Mouse (Mus musculus) G1E (cell line): ENCODE results near the gene Cap1. TPM values are rescaled to one million over a fixed set of nuclear protein-coding genes. Genes with fewer than 3 reads are reported as not detected.
A peak's percentile ranks its signal among the peaks of the same experiment; 100 is the strongest.

Experiments
- ATAC-seq: 2 replicates; pipeline ENCODE4 v1.8.0; 2016; ENCODE audit warnings: mild to moderate bottlenecking; ENCODE audit not compliant: insufficient number of reproducible peaks, poor library complexity, low FRiP score, severe bottlenecking; ENCODE audit errors: extremely low read depth
- DNase-seq: peaks from one replicate; pipeline ENCODE4 v3.0.0; 2012; ENCODE audit warnings: low spot score
- H3K27me3 ChIP-seq: 2 replicates; pipeline ENCODE4 v1.6.1; 2012; ENCODE audit warnings: mild to moderate bottlenecking, low read length, inconsistent platforms; ENCODE audit not compliant: insufficient read depth
- H3K36me3 ChIP-seq: replicated peaks from 2 replicates; pipeline ENCODE3; 2012; ENCODE audit warnings: mild to moderate bottlenecking, inconsistent platforms
- H3K4me1 ChIP-seq: 2 replicates; pipeline ENCODE4 v1.6.1; 2012; ENCODE audit warnings: low read depth, low read length, inconsistent platforms, mixed read lengths; ENCODE audit not compliant: insufficient read depth
- H3K4me3 ChIP-seq: 2 replicates; pipeline ENCODE4 v1.5.1; 2012; ENCODE audit warnings: low read depth, mild to moderate bottlenecking, inconsistent platforms, low read length, moderate library complexity, mixed read lengths
- H3K9me3 ChIP-seq: replicated peaks from 2 replicates; pipeline ENCODE4 v1.6.1; 2012; ENCODE audit warnings: inconsistent platforms
- CTCF ChIP-seq: IDR thresholded peaks from 2 replicates; pipeline ENCODE4 v1.5.1; 2012; ENCODE audit warnings: low read depth, low read length, inconsistent platforms, mixed read lengths
- GATA1 ChIP-seq: IDR thresholded peaks from 2 replicates; pipeline ENCODE4 v1.6.1; 2012; ENCODE audit warnings: borderline replicate concordance, low read length, inconsistent platforms, mixed read lengths
- GATA2 ChIP-seq: IDR thresholded peaks from 2 replicates; pipeline ENCODE4 v1.6.1; 2012; ENCODE audit warnings: low read depth, low read length, inconsistent platforms, borderline replicate concordance
- POLR2AphosphoS5 ChIP-seq: IDR thresholded peaks from 2 replicates; pipeline ENCODE4 v1.6.1; 2012; ENCODE audit warnings: low read depth, low read length, inconsistent platforms; ENCODE audit not compliant: insufficient replicate concordance
- TAL1 ChIP-seq: conservative IDR thresholded peaks from 2 replicates; pipeline ENCODE4 v1.6.1; 2012; ENCODE audit warnings: low read depth, low read length, inconsistent platforms, mixed read lengths
- polyA plus RNA-seq: library from polyadenylated mRNA; stranded (reverse); fragments of >175 nt; gene quantifications from 2 replicates; pipeline ENCODE4 v1.2.3, GENCODE M21; 2012
- total RNA-seq, 2 experiments: library from RNA; stranded (forward) in 1 of 2; stranded (reverse) in 1 of 2; fragments of 200-1000 nt in 1 of 2; fragments of >200 nt in 1 of 2; fragmentation: Nextera tagmentation in 1 of 2; gene quantifications; 2 replicates each; pipeline ENCODE4 v1.2.3; 2014 to 2017

The Cap1 gene
- total and polyA plus RNA-seq, 3 experiments: 28.2 to 256 (median 186) TPM

GRCm38 (mm10) chr4:122909572-122910189, 23.8 kb upstream of the Cap1 start:
- no peak for TF ChIP-seq GATA2
- no peak for TF ChIP-seq POLR2AphosphoS5
- TF ChIP-seq GATA1: no peak
- TF ChIP-seq TAL1: no peak
- no peak for TF ChIP-seq CTCF
- Histone ChIP-seq H3K4me1 (no peaks in the 10 kb centered on the region), H3K4me3 (no peak overlapping the region), H3K27me3 (no peaks in the 10 kb centered on the region), H3K36me3 (no peaks in the 10 kb centered on the region), H3K9me3 (peaks cover 7% of the 10 kb centered on the region; the same call in 1 of the 2 replicates)
- no peak for DNase-seq
- no peak for ATAC-seq

GRCm38 (mm10) chr4:122905359-122905758, 19.5 kb upstream of the Cap1 start:
- DNase-seq (no peak), ATAC-seq (no peak)
- Histone ChIP-seq H3K36me3 (no peaks in the 10 kb centered on the region), H3K9me3 (peaks cover 3% of the 10 kb centered on the region; the same call in 1 of the 2 replicates), H3K4me3 (no peak overlapping the region), H3K4me1 (no peaks in the 10 kb centered on the region; the same call in 1 of the 2 replicates), H3K27me3 (peaks cover 9% of the 10 kb centered on the region)
- TF ChIP-seq GATA2 (no peak), CTCF (no peak)

GRCm38 (mm10) chr4:122903709-122904108, 17.9 kb upstream of the Cap1 start:
- Histone ChIP-seq H3K4me3 (no peak overlapping the region), H3K27me3 (peaks cover 18% of the 10 kb centered on the region), H3K4me1 (no peaks in the 10 kb centered on the region; the same call in 1 of the 2 replicates), H3K36me3 (no peaks in the 10 kb centered on the region), H3K9me3 (peaks cover 3% of the 10 kb centered on the region; the same call in 1 of the 2 replicates)
- no peak for TF ChIP-seq GATA2
- TF ChIP-seq TAL1: no peak
- TF ChIP-seq POLR2AphosphoS5: no peak
- no peak for TF ChIP-seq GATA1
- TF ChIP-seq CTCF: no peak
- no peak for ATAC-seq
- DNase-seq: no peak

- no peak overlapping the region for H3K4me3 ChIP-seq
- DNase-seq (no peak), ATAC-seq (peak; percentile 49; the same call in 1 of the 2 replicates)
Observed at GRCm38 (mm10) chr4:122902156-122902555, 16.3 kb upstream of the Cap1 start.

GRCm38 (mm10) chr4:122898313-122898712, 12.5 kb upstream of the Cap1 start:
- no peaks in the 10 kb centered on the region for H3K36me3 ChIP-seq
- H3K27me3 ChIP-seq: peaks cover 36% of the 10 kb centered on the region
- H3K4me1 ChIP-seq: 0 out of 2 replicates have a peak, but pooled peaks cover 2% of the 10 kb centered on the region
- peak; percentile 22 for DNase-seq
- TF ChIP-seq TAL1 (no peak), CTCF (0 out of 2 replicates have a peak, but pooled peaks have one; percentile 6)
- 0 out of 2 replicates have a peak, but pooled peaks have one; percentile 60 for ATAC-seq
- no peaks in the 10 kb centered on the region for H3K9me3 ChIP-seq
- H3K4me3 ChIP-seq: no peak overlapping the region

More at GRCm38 (mm10) chr4:122902156-122902555, 16.3 kb upstream of the Cap1 start:
- TF ChIP-seq GATA1 (no peak), TAL1 (no peak), CTCF (no peak), POLR2AphosphoS5 (no peak), GATA2 (no peak)
- H3K27me3 ChIP-seq: peaks cover 26% of the 10 kb centered on the region
- H3K4me1 ChIP-seq: peaks cover 2% of the 10 kb centered on the region; the same call in 1 of the 2 replicates
- H3K9me3 ChIP-seq: no peaks in the 10 kb centered on the region
- no peaks in the 10 kb centered on the region for H3K36me3 ChIP-seq

- Histone ChIP-seq H3K4me1 (0 out of 2 replicates have a peak, but pooled peaks cover 2% of the 10 kb centered on the region), H3K4me3 (no peak overlapping the region)
- no peak for ATAC-seq
Observed at GRCm38 (mm10) chr4:122897750-122898149, 11.9 kb upstream of the Cap1 start.

More at GRCm38 (mm10) chr4:122897750-122898149, 11.9 kb upstream of the Cap1 start:
- TF ChIP-seq TAL1: no peak
- no peak for TF ChIP-seq GATA1
- TF ChIP-seq CTCF: no peak
- no peak for TF ChIP-seq GATA2
- TF ChIP-seq POLR2AphosphoS5: no peak
- Histone ChIP-seq H3K27me3 (peaks cover 38% of the 10 kb centered on the region), H3K9me3 (no peaks in the 10 kb centered on the region), H3K36me3 (no peaks in the 10 kb centered on the region)
- DNase-seq: no peak
